Mouse (Mus musculus) MEL (cell line): ENCODE measurements at regions not wholly inside any gene's neighbourhood (a gene's known extent, or its start where the extent isn't known, plus 50 kb on each side); places are given as distances from the start of the nearest gene placed in this dataset.

ENCODE experiments used
- DNase-seq: peaks from one replicate; pipeline ENCODE4 v3.0.0; 2011; ENCODE audit warnings: low read depth, low spot score
- H3K27ac ChIP-seq: 2 replicates; pipeline ENCODE4 v1.5.1; 2012; ENCODE audit warnings: low read depth, mild to moderate bottlenecking, control low read depth, low read length, moderate library complexity; ENCODE audit not compliant: control insufficient read depth
- H3K27me3 ChIP-seq, 2 experiments: fragments of 150-350 bp in 1 of 2; sonication (generic) in 1 of 2; 2 replicates each; pipeline ENCODE4 v1.6.1; 2012; ENCODE audit warnings: low read length in 2 of 2, mild to moderate bottlenecking in 2 of 2, improper control_type of control experiment in 1 of 2, moderate library complexity in 1 of 2; ENCODE audit not compliant: insufficient read depth in 2 of 2, control insufficient read depth in 1 of 2
- H3K36me3 ChIP-seq, 2 experiments: 2 replicates each; pipeline ENCODE4 v1.6.1; 2012 to 2014; ENCODE audit warnings: low read length in 2 of 2, improper control_type of control experiment in 1 of 2, inconsistent platforms in 1 of 2, mild to moderate bottlenecking in 1 of 2; ENCODE audit not compliant: insufficient read depth in 2 of 2, control insufficient read depth in 1 of 2
- H3K4me1 ChIP-seq, 2 experiments: fragments of 150-350 bp in 1 of 2; sonication (generic) in 1 of 2; 2 replicates each; pipeline ENCODE4 v1.6.1; 2012; ENCODE audit warnings: low read length in 2 of 2, improper control_type of control experiment in 1 of 2, mild to moderate bottlenecking in 1 of 2; ENCODE audit not compliant: insufficient read depth in 2 of 2, control insufficient read depth in 1 of 2
- H3K4me3 ChIP-seq, 2 experiments: fragments of 150-350 bp in 1 of 2; sonication (generic) in 1 of 2; 2 replicates each; pipeline ENCODE4 v1.5.1; 2012; ENCODE audit warnings: low read depth in 2 of 2, low read length in 2 of 2, mild to moderate bottlenecking in 2 of 2, moderate library complexity in 2 of 2, control low read depth in 1 of 2, improper control_type of control experiment in 1 of 2; ENCODE audit not compliant: control insufficient read depth in 1 of 2, insufficient read depth in 1 of 2
- H3K79me2 ChIP-seq: 2 replicates; pipeline ENCODE4 v1.6.1; 2012; ENCODE audit warnings: mild to moderate bottlenecking, low read length, moderate library complexity; ENCODE audit not compliant: control insufficient read depth, poor library complexity, insufficient read depth
- H3K9ac ChIP-seq: 2 replicates; pipeline ENCODE4 v1.6.1; 2012; ENCODE audit warnings: low read depth, mild to moderate bottlenecking, control low read depth, low read length, moderate library complexity; ENCODE audit not compliant: control insufficient read depth, poor library complexity, severe bottlenecking
- H3K9me3 ChIP-seq: fragments of 150-350 bp; sonication (generic); replicated peaks from 2 replicates; pipeline ENCODE4 v1.6.1; 2012; ENCODE audit warnings: mild to moderate bottlenecking, low read length, improper control_type of control experiment, moderate library complexity; ENCODE audit not compliant: insufficient read depth
- BHLHE40 ChIP-seq: IDR thresholded peaks from 2 replicates; pipeline ENCODE4 v1.6.1; 2012; ENCODE audit warnings: low read depth, mild to moderate bottlenecking, inconsistent platforms, low read length, improper control_type of control experiment, borderline replicate concordance
- CHD1 ChIP-seq: IDR thresholded peaks from 2 replicates; pipeline ENCODE4 v1.6.1; 2012; ENCODE audit warnings: low read depth, mild to moderate bottlenecking, inconsistent platforms, low read length, improper control_type of control experiment
- E2F4 ChIP-seq: IDR thresholded peaks from 2 replicates; pipeline ENCODE4 v1.6.1; 2011; ENCODE audit warnings: low read depth, low read length, improper control_type of control experiment, borderline replicate concordance
- EP300 ChIP-seq, 2 experiments: IDR thresholded peaks; 2 replicates each; pipeline ENCODE4 v1.6.1; 2011; ENCODE audit warnings: improper control_type of control experiment in 2 of 2, low read length in 2 of 2, low read depth in 1 of 2, mild to moderate bottlenecking in 1 of 2
- ETS1 ChIP-seq: IDR thresholded peaks from 2 replicates; pipeline ENCODE4 v1.6.1; 2012; ENCODE audit warnings: low read depth, mild to moderate bottlenecking, inconsistent platforms, low read length, improper control_type of control experiment, moderate library complexity
- GABPA ChIP-seq: IDR thresholded peaks from 2 replicates; pipeline ENCODE4 v1.6.1; 2012; ENCODE audit warnings: low read depth, mild to moderate bottlenecking, inconsistent platforms, low read length, improper control_type of control experiment, moderate library complexity
- MEF2A ChIP-seq: IDR thresholded peaks from 2 replicates; pipeline ENCODE4 v1.6.1; 2014; ENCODE audit warnings: low read depth, mild to moderate bottlenecking, inconsistent platforms, low read length, improper control_type of control experiment; ENCODE audit not compliant: poor library complexity, insufficient replicate concordance, severe bottlenecking; ENCODE audit errors: extremely low read depth
- MXI1 ChIP-seq: IDR thresholded peaks from 2 replicates; pipeline ENCODE4 v1.6.1; 2011; ENCODE audit warnings: mild to moderate bottlenecking, low read depth, low read length, improper control_type of control experiment
- NRF1 ChIP-seq: IDR thresholded peaks from 2 replicates; pipeline ENCODE4 v1.6.1; 2014; ENCODE audit warnings: low read depth, mild to moderate bottlenecking, inconsistent platforms, low read length, improper control_type of control experiment, moderate library complexity; ENCODE audit not compliant: poor library complexity, insufficient read depth, severe bottlenecking
- SIN3A ChIP-seq: IDR thresholded peaks from 2 replicates; pipeline ENCODE4 v1.6.1; 2012; ENCODE audit warnings: low read length, improper control_type of control experiment, inconsistent platforms
- TAL1 ChIP-seq: IDR thresholded peaks from 2 replicates; pipeline ENCODE4 v1.6.1; 2012; ENCODE audit warnings: mild to moderate bottlenecking, inconsistent platforms, low read length, moderate library complexity, mixed read lengths
- TCF12 ChIP-seq: IDR thresholded peaks from 2 replicates; pipeline ENCODE4 v1.6.1; 2014; ENCODE audit warnings: low read depth, mild to moderate bottlenecking, inconsistent platforms, low read length, improper control_type of control experiment, moderate library complexity
- ZC3H11A ChIP-seq: IDR thresholded peaks from 2 replicates; pipeline ENCODE4 v1.6.1; 2012; ENCODE audit warnings: low read depth, mild to moderate bottlenecking, inconsistent platforms, low read length, improper control_type of control experiment
- ZMIZ1 ChIP-seq: IDR thresholded peaks from 2 replicates; pipeline ENCODE4 v1.6.1; 2012; ENCODE audit warnings: low read depth, mild to moderate bottlenecking, inconsistent platforms, low read length, improper control_type of control experiment, moderate library complexity

DNA sequence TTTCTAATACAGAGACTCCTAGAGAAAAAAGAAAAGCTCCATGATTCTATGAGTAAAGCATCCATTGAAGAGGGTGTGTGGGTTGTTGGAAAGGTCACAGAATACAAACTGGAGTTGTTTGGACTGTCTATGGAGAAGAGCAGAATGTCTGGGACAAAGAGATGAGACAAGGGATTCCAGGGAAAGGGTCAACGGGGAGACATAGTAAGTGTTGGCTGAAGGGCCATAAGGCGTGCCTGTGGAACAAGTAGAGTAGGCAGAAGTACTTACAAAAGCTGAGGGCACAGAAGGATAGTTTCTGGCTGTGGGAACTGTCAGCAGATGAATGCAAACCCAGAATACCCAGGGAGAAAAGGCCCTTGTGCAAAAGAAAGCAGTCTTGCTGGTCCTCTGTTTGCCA is 134.0 kb upstream of the Col8a1 start:
- Histone ChIP-seq H3K4me1 (no peaks in the 10 kb centered on the region), H3K9me3 (no peaks in the 10 kb centered on the region), H3K79me2 (no peaks in the 10 kb centered on the region), H3K27me3 (no peaks in the 10 kb centered on the region; a peak in 1 of 4 replicates), H3K9ac (no peak overlapping the region), H3K36me3 (no peaks in the 10 kb centered on the region), H3K27ac (no peak overlapping the region), H3K4me3 (no peak overlapping the region)
- DNase-seq, result no peak
- no peak for TF ChIP-seq ZMIZ1
- TF ChIP-seq ETS1, result no peak
- TF ChIP-seq TCF12, result no peak
- TF ChIP-seq ZC3H11A, result no peak
- no peak for TF ChIP-seq TAL1
- no peak for TF ChIP-seq BHLHE40

DNA sequence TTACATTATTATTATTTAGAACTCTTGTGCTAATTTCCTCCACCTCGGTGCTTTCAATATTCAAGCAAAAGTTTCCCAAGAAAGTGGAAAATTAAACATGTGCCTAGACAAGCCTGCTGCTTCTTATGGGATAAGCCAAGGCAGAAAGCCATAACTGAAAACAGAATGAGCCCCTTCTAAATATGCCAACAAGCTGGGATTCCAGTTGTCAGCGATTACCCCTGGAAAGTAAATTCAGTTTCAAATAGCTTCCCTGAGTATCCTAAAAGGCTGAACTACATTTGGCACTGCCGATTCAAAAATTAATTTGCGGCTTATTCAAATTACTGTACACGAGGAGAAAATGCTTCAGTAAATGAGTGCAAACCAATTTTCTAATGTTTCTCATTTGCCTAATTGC is 135.6 kb upstream of the Col8a1 start:
- Histone ChIP-seq H3K79me2 (no peaks in the 10 kb centered on the region), H3K4me1 (no peaks in the 10 kb centered on the region), H3K9ac (no peak overlapping the region), H3K36me3 (no peaks in the 10 kb centered on the region), H3K4me3 (no peak overlapping the region), H3K27me3 (no peaks in the 10 kb centered on the region; a peak in 1 of 4 replicates), H3K9me3 (no peaks in the 10 kb centered on the region), H3K27ac (no peak overlapping the region)
- no peak for TF ChIP-seq EP300 (IDR thresholded peaks at IDR 0.05; ENCODE audit: low read depth in 1 of 2, low read length in 2 of 2)
- no peak for TF ChIP-seq E2F4
- no peak for TF ChIP-seq CHD1
- TF ChIP-seq TAL1, result no peak
- no peak for TF ChIP-seq NRF1
- no peak for DNase-seq

GRCm38 (mm10) chr16:57893111-57893510 is 138.6 kb upstream of the Col8a1 start:
- Histone ChIP-seq H3K27ac (no peak overlapping the region), H3K79me2 (no peaks in the 10 kb centered on the region), H3K9me3 (no peaks in the 10 kb centered on the region), H3K36me3 (no peaks in the 10 kb centered on the region), H3K4me1 (no peaks in the 10 kb centered on the region), H3K4me3 (no peak overlapping the region), H3K9ac (no peak overlapping the region), H3K27me3 (no peaks in the 10 kb centered on the region; a peak in 1 of 4 replicates)
- DNase-seq, result no peak
- no peak for TF ChIP-seq GABPA
- TF ChIP-seq SIN3A, result no peak
- no peak for TF ChIP-seq MEF2A
- no peak for TF ChIP-seq MXI1
- TF ChIP-seq E2F4, result no peak
